In genomic region chr6:40008166-40008907, GRCm38 (mm10) we compare ENCODE assay signal across 18 mouse cellular contexts.
DNase-seq lines count a peak whose midpoint lies in the region; ATAC-seq and TF ChIP-seq lines count a peak whose summit lies in the region.
"Had no signal": no experiment of that assay in that cellular context is flagged by ENCODE, and none has a peak within 500 bp of the region (broad histone marks: within the 10 kb centered on the region; RNA-seq: fewer than 3 reads in every experiment).

No protein-coding gene starts in this region.

- H3K9me3 ChIP-seq in midbrain, embryonic 12.5 days: no peaks in the 10 kb centered on the region
- no peaks in the 10 kb centered on the region for H3K9me3 ChIP-seq in midbrain, embryonic 11.5 days (ENCODE audit: control insufficient read depth, low read length)
- H3K9me3 ChIP-seq in forebrain, postnatal 0 days (ENCODE audit: low read length): no peaks in the 10 kb centered on the region
- H3K9me3 ChIP-seq in hindbrain, embryonic 16.5 days (ENCODE audit: control insufficient read depth, low read length): no peaks in the 10 kb centered on the region
- no peaks in the 10 kb centered on the region for H3K9me3 ChIP-seq in liver, embryonic 12.5 days (replicated peaks)
- H3K9me3 ChIP-seq: limb, embryonic 10.5 days had no signal

- H3K27me3 ChIP-seq in midbrain, embryonic 12.5 days: no peaks in the 10 kb centered on the region
- no peaks in the 10 kb centered on the region for H3K27me3 ChIP-seq in midbrain, embryonic 11.5 days (ENCODE audit: control insufficient read depth, insufficient read depth, low read length)
- H3K27me3 ChIP-seq in forebrain, postnatal 0 days (ENCODE audit: insufficient read depth, low read length): no peaks in the 10 kb centered on the region
- H3K27me3 ChIP-seq in hindbrain, embryonic 16.5 days (replicated peaks; ENCODE audit: control insufficient read depth, insufficient read depth, low read length): no peaks in the 10 kb centered on the region
- H3K27me3 ChIP-seq in liver, embryonic 12.5 days (replicated peaks): no peaks in the 10 kb centered on the region
- H3K27me3 ChIP-seq: megakaryocyte, embryonic 14.5 days had no signal

- no peak overlapping the region for H3K4me3 ChIP-seq in midbrain, embryonic 12.5 days
- no peak overlapping the region for H3K4me3 ChIP-seq in midbrain, embryonic 11.5 days (ENCODE audit: low read depth, low read length)
- no peak overlapping the region for H3K4me3 ChIP-seq in forebrain, postnatal 0 days (ENCODE audit: low read depth, low read length)
- H3K4me3 ChIP-seq in hindbrain, embryonic 16.5 days (ENCODE audit: low read length): no peak overlapping the region
- H3K4me3 ChIP-seq in liver, embryonic 12.5 days: no peak overlapping the region
- H3K4me3 ChIP-seq: limb, embryonic 10.5 days; megakaryocyte, embryonic 14.5 days; myocyte had no signal

- DNase-seq in midbrain, embryonic 11.5 days (ENCODE audit: low spot score, missing footprints): no peak
- no peak for DNase-seq in forebrain, postnatal 0 days
- DNase-seq in retina, postnatal 1 day: peak; percentile 64
- no peak for DNase-seq in gastrocnemius, adult 8-10 months (ENCODE audit: low spot score in 2 of 2)
- DNase-seq: adrenal gland, adult 2 months; cerebellum, adult 8-10 months; heart, postnatal 14 days; kidney, adult 8-10 months; kidney, postnatal 36 days; lung, adult 2 months; right cerebral cortex, postnatal 4 days had no signal

- H3K36me3 ChIP-seq in midbrain, embryonic 12.5 days: no peaks in the 10 kb centered on the region
- H3K36me3 ChIP-seq in midbrain, embryonic 11.5 days (ENCODE audit: control insufficient read depth, insufficient read depth, low read length): no peaks in the 10 kb centered on the region
- H3K36me3 ChIP-seq in forebrain, postnatal 0 days (ENCODE audit: insufficient read depth): no peaks in the 10 kb centered on the region
- peaks cover 3% of the 10 kb centered on the region; the same call in 1 of the 2 replicates for H3K36me3 ChIP-seq in hindbrain, embryonic 16.5 days (ENCODE audit: control insufficient read depth, insufficient read depth, low read length)
- no peaks in the 10 kb centered on the region for H3K36me3 ChIP-seq in liver, embryonic 12.5 days
- H3K36me3 ChIP-seq: limb, embryonic 10.5 days had no signal

- H3K4me2 ChIP-seq in midbrain, embryonic 12.5 days (replicated peaks): no peak overlapping the region
- H3K4me2 ChIP-seq in midbrain, embryonic 11.5 days: no peak overlapping the region
- H3K4me2 ChIP-seq in forebrain, postnatal 0 days (ENCODE audit: low read depth): no peak overlapping the region
- no peak overlapping the region for H3K4me2 ChIP-seq in hindbrain, embryonic 16.5 days (ENCODE audit: low read length)
- no peak overlapping the region for H3K4me2 ChIP-seq in liver, embryonic 12.5 days
- H3K4me2 ChIP-seq: heart, embryonic 11.5 days had no signal

- H3K9ac ChIP-seq in midbrain, embryonic 12.5 days (replicated peaks): no peak overlapping the region
- no peak overlapping the region for H3K9ac ChIP-seq in midbrain, embryonic 11.5 days (ENCODE audit: low read length)
- H3K9ac ChIP-seq in forebrain, postnatal 0 days: no peak overlapping the region
- no peak overlapping the region for H3K9ac ChIP-seq in hindbrain, embryonic 16.5 days (ENCODE audit: low read depth, low read length)
- no peak overlapping the region for H3K9ac ChIP-seq in liver, embryonic 12.5 days

- TF ChIP-seq CTCF in forebrain, postnatal 0 days (IDR thresholded peaks at IDR 0.05; ENCODE audit: low read depth): no peak

- peak overlapping the region; percentile 46; the same call in 1 of the 2 replicates for H3K27ac ChIP-seq in midbrain, embryonic 12.5 days (replicated peaks)
- H3K27ac ChIP-seq in midbrain, embryonic 11.5 days (ENCODE audit: low read depth, low read length): no peak overlapping the region
- H3K27ac ChIP-seq in forebrain, postnatal 0 days (ENCODE audit: low read depth, low read length): no peak overlapping the region
- H3K27ac ChIP-seq in hindbrain, embryonic 16.5 days (ENCODE audit: low read depth, low read length): peak overlapping the region; percentile 34; the same call in 1 of the 2 replicates
- no peak overlapping the region for H3K27ac ChIP-seq in liver, embryonic 12.5 days
- H3K27ac ChIP-seq: limb, embryonic 10.5 days had no signal

- peaks cover 20% of the 10 kb centered on the region for H3K4me1 ChIP-seq in midbrain, embryonic 12.5 days
- H3K4me1 ChIP-seq in midbrain, embryonic 11.5 days (ENCODE audit: control insufficient read depth, insufficient read depth, low read length): peaks cover 4% of the 10 kb centered on the region; the same call in 1 of the 2 replicates
- no peaks in the 10 kb centered on the region; the same call in 1 of the 2 replicates for H3K4me1 ChIP-seq in forebrain, postnatal 0 days (ENCODE audit: insufficient read depth)
- peaks cover 35% of the 10 kb centered on the region for H3K4me1 ChIP-seq in hindbrain, embryonic 16.5 days (ENCODE audit: control insufficient read depth, insufficient read depth, low read depth, low read length)
- H3K4me1 ChIP-seq in liver, embryonic 12.5 days: no peaks in the 10 kb centered on the region
- H3K4me1 ChIP-seq: megakaryocyte, embryonic 14.5 days had no signal

- 51% methylated on average over 3 of the region's 3 CpGs for WGBS in midbrain, embryonic 12.5 days
- WGBS in midbrain, embryonic 11.5 days: 58% methylated on average over 3 of the region's 3 CpGs
- 24% methylated on average over 3 of the region's 3 CpGs for WGBS in forebrain, postnatal 0 days
- WGBS in hindbrain, embryonic 16.5 days: 35% methylated on average over 3 of the region's 3 CpGs
- WGBS in liver, embryonic 12.5 days (ENCODE audit: insufficient replicate concordance): 49% methylated on average over 3 of the region's 3 CpGs

- ATAC-seq in midbrain, embryonic 12.5 days (ENCODE audit: low FRiP score, low read depth): peak; percentile 68; the same call in 1 of the 2 replicates
- no peak; the same call in 1 of the 2 replicates for ATAC-seq in midbrain, embryonic 11.5 days (ENCODE audit: low FRiP score)
- peak; percentile 40 for ATAC-seq in forebrain, postnatal 0 days
- no peak for ATAC-seq in hindbrain, embryonic 16.5 days
- ATAC-seq in liver, embryonic 12.5 days: no peak

Comparison
In these comparisons a context has a peak if more than half of its experiments do, and no peak if none do; other contexts are left out.
1. ATAC-seq: peak in midbrain, embryonic 12.5 days (single experiment) and forebrain, postnatal 0 days (single experiment); none in midbrain, embryonic 11.5 days (single experiment), hindbrain, embryonic 16.5 days (single experiment) and liver, embryonic 12.5 days (single experiment).
2. H3K27ac ChIP-seq: peak in midbrain, embryonic 12.5 days (single experiment) and hindbrain, embryonic 16.5 days (single experiment); none in midbrain, embryonic 11.5 days (single experiment), forebrain, postnatal 0 days (single experiment) and liver, embryonic 12.5 days (single experiment).